Mouse (Mus musculus) erythroblast, embryonic 14.5 days (primary cell): ENCODE measurements at regions not wholly inside any gene's neighbourhood (a gene's known extent, or its start where the extent isn't known, plus 50 kb on each side); places are given as distances from the start of the nearest gene placed in this dataset.

Experiments
- GATA1 ChIP-seq: IDR thresholded peaks from 2 replicates; pipeline ENCODE4 v1.6.1; 2012; ENCODE audit warnings: low read length, inconsistent platforms, mixed read lengths
- TAL1 ChIP-seq: IDR thresholded peaks from 3 replicates; pipeline ENCODE4 v1.6.1; 2012; ENCODE audit warnings: low read length, inconsistent platforms, mixed read lengths

DNA sequence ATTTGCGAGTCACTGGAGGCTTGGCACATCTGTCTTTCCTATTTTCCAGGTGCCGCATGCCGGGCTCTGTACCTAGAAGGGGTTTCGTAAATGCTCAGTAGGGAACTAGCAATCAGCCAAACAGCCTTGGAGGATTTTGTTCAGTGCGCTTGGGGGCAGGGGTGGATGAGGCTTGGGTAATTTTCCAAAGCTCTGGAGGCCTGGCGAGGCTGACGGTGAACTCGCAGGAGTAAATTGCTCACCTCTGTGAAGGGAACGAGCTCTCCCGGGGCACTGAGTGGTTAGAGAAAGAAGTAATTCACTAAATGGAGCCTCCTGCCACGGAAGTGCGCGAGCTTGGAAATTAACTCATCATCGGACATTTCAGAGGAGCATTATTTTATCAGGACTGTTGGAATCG, 110.0 kb downstream of the Fam43a start:
- TF ChIP-seq TAL1, result no peak
- TF ChIP-seq GATA1, result no peak
